Mouse (Mus musculus) stomach, embryonic 14.5 days (tissue): ENCODE measurements around the gene Tulp1. TPM values are rescaled to one million over a fixed set of nuclear protein-coding genes. Genes with fewer than 3 reads are reported as not detected.
"Not testable (repeated sequence)": the region's sequence is repeated elsewhere in the genome, so short reads cannot be mapped to it uniquely, and the experiment has no call there.

Experiments
- ATAC-seq: fragments of 200-750 bp; cut with Nextera tagmentation; 2 replicates; pipeline ENCODE4 v1.8.0; 2017; ENCODE audit warnings: low read depth, moderate TSS enrichment; ENCODE audit not compliant: insufficient number of reproducible peaks, insufficient read depth, low FRiP score
- H3K27ac ChIP-seq: fragments of 300-500 bp; sonication (generic); 2 replicates; pipeline ENCODE4 v1.5.1; 2014; ENCODE audit warnings: mild to moderate bottlenecking, low read length, moderate library complexity, mixed read lengths
- H3K27me3 ChIP-seq: fragments of 300-500 bp; sonication (generic); 2 replicates; pipeline ENCODE4 v1.6.1; 2014; ENCODE audit warnings: low read length, control low read depth, mixed read lengths; ENCODE audit not compliant: control insufficient read depth, insufficient read depth
- H3K36me3 ChIP-seq: fragments of 300-500 bp; sonication (generic); 2 replicates; pipeline ENCODE4 v1.6.1; 2014; ENCODE audit warnings: mild to moderate bottlenecking, control low read depth, low read length, moderate library complexity, mixed read lengths; ENCODE audit not compliant: control insufficient read depth, insufficient read depth
- H3K4me1 ChIP-seq: fragments of 300-500 bp; sonication (generic); 2 replicates; pipeline ENCODE4 v1.6.1; 2014; ENCODE audit warnings: low read length, control low read depth, mixed read lengths; ENCODE audit not compliant: control insufficient read depth, insufficient read depth
- H3K4me2 ChIP-seq: fragments of 300-500 bp; sonication (generic); replicated peaks from 2 replicates; pipeline ENCODE4 v1.6.1; 2014; ENCODE audit warnings: low read depth, low read length, control low read depth
- H3K4me3 ChIP-seq: fragments of 300-500 bp; sonication (generic); 2 replicates; pipeline ENCODE4 v1.5.1; 2014; ENCODE audit warnings: low read depth, low read length, control low read depth
- H3K9ac ChIP-seq: fragments of 300-500 bp; sonication (generic); replicated peaks from 2 replicates; pipeline ENCODE4 v1.6.1; 2014; ENCODE audit warnings: low read depth, mild to moderate bottlenecking, control low read depth, low read length, moderate library complexity, mixed read lengths
- H3K9me3 ChIP-seq: fragments of 300-500 bp; sonication (generic); 2 replicates; pipeline ENCODE4 v1.6.1; 2016; ENCODE audit warnings: low read depth, low read length, control low read depth; ENCODE audit not compliant: control insufficient read depth
- WGBS: fragments of 180-500 bp; shearing (Covaris S2); extraction: QIAGEN DNeasy Blood & Tissue Kit; methylation state at CpG from one replicate; pipeline ENCODE4 v1.1.7; 2014; 5-methylcytosine and 5-hydroxymethylcytosine counted together
- polyA plus RNA-seq: library from polyadenylated mRNA; unstranded; fragments of >200 nt; fragmentation: Nextera tagmentation; extraction: Ambion mirVana; gene quantifications from 2 replicates; pipeline ENCODE4 v1.2.1, GENCODE M21; 2014

Gene Tulp1
- polyA plus RNA-seq, 1 experiment from 2014 or later: 5.2 TPM

GRCm38 (mm10) chr17:28330232-28330546 is 34.8 kb downstream of the Tulp1 start:
- no peak for ATAC-seq
- peak overlapping the region; percentile 97; the same call in 1 of the 2 replicates for H3K27ac ChIP-seq
- peaks cover 46% of the 10 kb centered on the region for H3K36me3 ChIP-seq
- peak overlapping the region; percentile 97 for H3K4me2 ChIP-seq
- peak overlapping the region; percentile 93 for H3K4me3 ChIP-seq
- H3K9me3 ChIP-seq: no peaks in the 10 kb centered on the region
- H3K4me1 ChIP-seq: peaks cover 40% of the 10 kb centered on the region
- H3K9ac ChIP-seq: no peak overlapping the region
- 23% methylated on average over 2 of the region's 2 CpGs for WGBS
- H3K27me3 ChIP-seq: no peaks in the 10 kb centered on the region

DNA sequence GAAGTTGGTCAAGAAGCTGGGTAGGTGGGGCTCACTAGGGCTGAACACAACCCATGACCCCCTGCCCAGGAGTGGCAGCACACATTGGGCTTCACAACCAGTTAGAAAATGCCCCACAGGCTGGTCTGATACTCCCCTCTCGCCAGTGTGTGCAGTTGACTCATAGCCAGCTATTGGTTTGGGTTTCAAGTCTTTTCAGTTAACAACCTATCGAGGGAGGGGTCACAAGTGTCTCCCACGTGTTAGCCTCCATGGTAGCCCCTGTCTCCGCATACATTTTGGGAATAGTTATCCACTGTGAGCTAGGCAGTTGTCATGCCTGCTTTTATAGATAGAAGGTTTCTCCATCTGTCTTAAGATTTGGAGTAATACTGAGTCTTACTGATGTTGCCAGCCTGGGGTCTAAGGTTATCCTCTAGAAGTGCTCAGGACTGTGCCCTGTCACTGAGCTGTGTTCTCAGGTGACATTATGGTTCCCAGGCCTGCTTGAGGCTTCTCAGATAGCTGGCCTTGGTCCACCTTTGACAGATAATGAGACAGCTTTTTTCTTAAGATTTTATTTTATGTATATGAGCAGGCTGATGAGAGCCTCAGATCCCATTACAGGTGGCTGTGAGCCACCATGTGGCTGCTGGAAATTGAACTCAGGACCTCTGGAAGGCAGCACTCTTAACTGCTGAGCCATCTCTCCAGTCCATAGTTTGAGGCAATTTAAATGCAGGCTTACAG is 35.4 kb downstream of the Tulp1 start:
- peaks cover 44% of the 10 kb centered on the region for H3K36me3 ChIP-seq
- peaks cover 38% of the 10 kb centered on the region for H3K4me1 ChIP-seq
- 5% methylated on average over 4 of the region's 4 CpGs for WGBS
- peak overlapping the region; percentile 99 for H3K9ac ChIP-seq
- ATAC-seq: no peak
- no peaks in the 10 kb centered on the region for H3K9me3 ChIP-seq
- peak overlapping the region; percentile 97 for H3K27ac ChIP-seq
- H3K4me3 ChIP-seq: peak overlapping the region; percentile 93
- no peaks in the 10 kb centered on the region for H3K27me3 ChIP-seq
- H3K4me2 ChIP-seq: peak overlapping the region; percentile 97

- Histone ChIP-seq H3K4me3 (peak overlapping the region; percentile 93), H3K4me1 (peaks cover 31% of the 10 kb centered on the region), H3K9ac (peak overlapping the region; percentile 99), H3K4me2 (peak overlapping the region; percentile 97), H3K27ac (peak overlapping the region; percentile 97), H3K27me3 (no peaks in the 10 kb centered on the region), H3K36me3 (peaks cover 38% of the 10 kb centered on the region), H3K9me3 (no peaks in the 10 kb centered on the region)
- no peak; the same call in 1 of the 2 replicates for ATAC-seq
- under 1% methylated on average over 25 of the region's 25 CpGs for WGBS
These were observed 36.1 kb downstream of the Tulp1 start for GRCm38 (mm10) chr17:28328946-28329345.

GRCm38 (mm10) chr17:28328366-28328928 is 36.6 kb downstream of the Tulp1 start, which contains the start of gene Rpl10a:
Rpl10a (plus strand) TSS chr17:28328471.
- under 1% methylated on average over 63 of the region's 67 CpGs for WGBS

DNA sequence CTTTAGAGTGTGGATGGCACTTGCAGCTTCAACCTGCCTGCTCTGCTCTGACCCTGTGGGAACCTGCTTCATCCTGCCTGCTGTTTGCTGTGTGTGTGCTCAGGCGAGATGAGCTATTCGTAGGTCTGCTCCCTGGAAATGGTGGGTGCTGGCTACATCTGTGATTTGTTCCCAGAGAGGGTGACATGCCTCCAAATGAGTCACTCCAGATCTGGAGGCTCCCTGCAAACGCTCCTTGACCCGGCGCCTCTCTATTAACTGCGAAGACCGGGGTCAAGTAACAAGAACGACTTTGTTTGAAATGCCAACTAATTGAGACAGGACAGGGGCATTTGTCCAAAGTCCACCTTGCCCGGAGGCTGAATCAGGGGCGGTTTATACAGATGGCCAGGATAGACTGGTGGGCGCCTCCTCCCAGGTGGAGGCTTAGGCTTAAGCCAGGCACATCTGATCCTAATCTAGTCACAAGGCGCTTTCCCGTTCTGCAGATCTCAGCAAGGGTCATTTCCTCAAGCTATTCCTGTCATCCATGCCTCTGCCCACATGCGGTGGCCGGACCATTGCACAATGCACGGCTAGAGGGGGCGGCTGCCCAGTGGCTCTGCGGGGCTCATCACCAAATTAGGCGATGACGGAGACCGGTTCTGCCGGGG is 37.2 kb downstream of the Tulp1 start:
- H3K36me3 ChIP-seq: peaks cover 31% of the 10 kb centered on the region
- H3K4me2 ChIP-seq: peak overlapping the region; percentile 47
- peaks cover 20% of the 10 kb centered on the region for H3K4me1 ChIP-seq
- H3K9ac ChIP-seq: peak overlapping the region; percentile 45
- 5% methylated on average over 22 of the region's 22 CpGs for WGBS
- H3K27me3 ChIP-seq: no peaks in the 10 kb centered on the region
- peak overlapping the region; percentile 97 for H3K27ac ChIP-seq
- peak; percentile 20; the same call in 1 of the 2 replicates for ATAC-seq
- peak overlapping the region; percentile 93 for H3K4me3 ChIP-seq
- no peaks in the 10 kb centered on the region for H3K9me3 ChIP-seq

More at GRCm38 (mm10) chr17:28328366-28328928, 36.6 kb downstream of the Tulp1 start, which contains the start of gene Rpl10a:
- peaks cover 27% of the 10 kb centered on the region for H3K4me1 ChIP-seq
- no peaks in the 10 kb centered on the region for H3K27me3 ChIP-seq
- H3K9me3 ChIP-seq: no peaks in the 10 kb centered on the region
- ATAC-seq: peak; percentile 85
- H3K4me3 ChIP-seq: peak within 1 kb of the TSS; percentile 93
- H3K36me3 ChIP-seq: peaks cover 37% of the 10 kb centered on the region
- H3K4me2 ChIP-seq: peak within 1 kb of the TSS; percentile 97
- peak within 1 kb of the TSS; percentile 97 for H3K27ac ChIP-seq
- H3K9ac ChIP-seq: peak within 1 kb of the TSS; percentile 99

DNA sequence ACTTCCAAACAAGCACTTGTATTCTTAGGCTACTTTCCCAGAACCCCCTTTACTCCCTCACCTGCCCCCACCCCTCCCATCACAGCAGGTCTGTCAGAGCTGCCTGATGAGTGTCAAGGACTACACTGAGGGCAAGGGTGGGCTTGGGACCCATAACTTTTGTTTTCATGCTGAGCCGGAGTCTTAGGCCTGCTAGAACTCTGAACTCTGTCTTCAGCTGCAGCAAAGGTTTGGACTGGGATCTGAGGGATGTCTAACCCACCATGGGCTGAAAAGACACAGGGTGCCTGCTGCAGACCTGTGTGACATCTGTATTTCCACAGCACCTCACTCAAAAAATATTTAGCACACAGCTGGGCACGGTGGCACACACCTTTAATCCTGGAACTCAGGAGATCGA is 38.1 kb downstream of the Tulp1 start:
- Histone ChIP-seq H3K9ac (no peak overlapping the region), H3K27me3 (no peaks in the 10 kb centered on the region), H3K36me3 (peaks cover 23% of the 10 kb centered on the region), H3K4me2 (no peak overlapping the region), H3K27ac (no peak overlapping the region), H3K4me1 (peaks cover 13% of the 10 kb centered on the region), H3K9me3 (no peaks in the 10 kb centered on the region), H3K4me3 (no peak overlapping the region)
- WGBS: 82% methylated on average over 3 of the region's 3 CpGs
- no peak for ATAC-seq

GRCm38 (mm10) chr17:28325751-28326150 is 39.3 kb downstream of the Tulp1 start:
- Histone ChIP-seq H3K9ac (no peak overlapping the region), H3K4me3 (no peak overlapping the region), H3K27me3 (no peaks in the 10 kb centered on the region), H3K36me3 (peaks cover 19% of the 10 kb centered on the region), H3K27ac (no peak overlapping the region), H3K9me3 (no peaks in the 10 kb centered on the region), H3K4me1 (peaks cover 13% of the 10 kb centered on the region), H3K4me2 (no peak overlapping the region)
- WGBS: 92% methylated on average over 8 of the region's 8 CpGs
- ATAC-seq: no peak

GRCm38 (mm10) chr17:28324416-28324815 is 40.6 kb downstream of the Tulp1 start:
- H3K36me3 ChIP-seq: peaks cover 11% of the 10 kb centered on the region; the same call in 1 of the 2 replicates
- WGBS: 94% methylated on average over 7 of the region's 7 CpGs

More at GRCm38 (mm10) chr17:28324416-28324815, 40.6 kb downstream of the Tulp1 start:
- ATAC-seq, H3K9ac ChIP-seq, H3K4me1 ChIP-seq, H3K27me3 ChIP-seq, H3K27ac ChIP-seq, H3K4me2 ChIP-seq, H3K9me3 ChIP-seq, H3K4me3 ChIP-seq: not testable (repeated sequence)
